12 mouse cellular contexts compared by ENCODE assay signal in the genomic region with DNA sequence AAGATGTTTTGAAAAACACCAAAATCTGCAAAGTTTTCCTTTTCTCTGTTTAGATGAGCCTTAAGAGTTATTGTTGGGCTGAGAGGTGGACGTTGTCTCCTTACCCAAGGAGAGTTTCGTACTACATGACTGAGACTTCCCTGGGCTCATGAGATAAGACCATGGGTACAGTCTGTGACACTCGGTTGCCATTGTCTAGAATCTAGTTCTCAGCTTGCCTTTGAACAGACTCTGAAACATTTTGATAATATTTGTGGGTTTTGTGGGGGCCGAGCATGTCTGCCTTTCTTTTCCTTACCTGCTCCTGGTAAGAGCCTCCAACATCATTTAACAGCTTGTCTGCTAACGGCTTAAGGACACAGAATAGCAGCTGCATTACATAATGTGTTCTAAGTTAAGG.
DNase-seq lines count a peak whose midpoint lies in the region; ATAC-seq and TF ChIP-seq lines count a peak whose summit lies in the region.
"Had no signal": no experiment of that assay in that cellular context is flagged by ENCODE, and none has a peak within 500 bp of the region (broad histone marks: within the 10 kb centered on the region; RNA-seq: fewer than 3 reads in every experiment).

No protein-coding gene starts in this region.

- peak overlapping the region; percentile 73 for H3K27ac ChIP-seq in gastrocnemius, adult 2 months
- H3K27ac ChIP-seq in liver, adult 2 months (replicated peaks; ENCODE audit: insufficient read depth, low read depth, low read length): peak overlapping the region; percentile 42
- no peak overlapping the region for H3K27ac ChIP-seq in liver, embryonic 11.5 days (ENCODE audit: low read depth, low read length)
- H3K27ac ChIP-seq: midbrain, embryonic 15.5 days had no signal

- no peaks in the 10 kb centered on the region for H3K27me3 ChIP-seq in liver, adult 2 months (ENCODE audit: control insufficient read depth, insufficient read depth, low read length)
- no peaks in the 10 kb centered on the region for H3K27me3 ChIP-seq in liver, embryonic 11.5 days (replicated peaks; ENCODE audit: control insufficient read depth, insufficient read depth, low read length)
- H3K27me3 ChIP-seq: heart, embryonic 12.5 days; limb, embryonic 12.5 days; midbrain, embryonic 15.5 days had no signal

- peaks cover 29% of the 10 kb centered on the region for H3K79me2 ChIP-seq in liver, adult 2 months (ENCODE audit: control insufficient read depth, insufficient read depth, low read length)

- peak; percentile 89 for ATAC-seq in liver, embryonic 11.5 days (replicated peaks; ENCODE audit: low FRiP score)
- ATAC-seq: midbrain, embryonic 15.5 days had no signal

- intact Hi-C loops in gastrocnemius, adult 2 months (cut with DNase I): loop anchor here (5.0 to 10.0 kb wide), 2 partner anchors 146 to 182 kb away; partner anchors contain the start of gene E130114P18Rik
- intact Hi-C loops in gastrocnemius, postnatal 36 days (cut with DNase I): loop anchor here (10.0 kb wide), 1 partner anchor 148 kb away; the partner anchor contains the start of genes E130114P18Rik and Nfia

- no peak for DNase-seq in gastrocnemius, adult 2 months
- DNase-seq in gastrocnemius, postnatal 36 days: no peak
- DNase-seq in liver, adult 2 months (ENCODE audit: extremely low read depth, low read depth, low spot score): peak; percentile 22
- DNase-seq in liver (no peak), MEL-GATA-1-ER (ENCODE audit: extremely low read depth, low read depth) (peak; percentile 89), MN1 (ENCODE audit: low spot score) (no peak)
- DNase-seq in liver, embryonic 11.5 days (ENCODE audit: low spot score): no peak
- no peak for DNase-seq in gastrocnemius, postnatal 25 days

- peak overlapping the region; percentile 51 for H3K4me3 ChIP-seq in gastrocnemius, adult 2 months
- no peak overlapping the region for H3K4me3 ChIP-seq in liver, adult 2 months (ENCODE audit: insufficient read depth, low read depth, low read length)
- H3K4me3 ChIP-seq in liver, embryonic 11.5 days (ENCODE audit: low read depth, low read length): no peak overlapping the region
- H3K4me3 ChIP-seq: erythroblast, embryonic 14.5 days; heart, embryonic 12.5 days; limb, embryonic 12.5 days; midbrain, embryonic 15.5 days had no signal

- H3K36me3 ChIP-seq in liver, adult 2 months (ENCODE audit: control insufficient read depth, insufficient read depth, low read length): no peaks in the 10 kb centered on the region
- no peaks in the 10 kb centered on the region for H3K36me3 ChIP-seq in liver, embryonic 11.5 days (ENCODE audit: control insufficient read depth, insufficient read depth, low read length)
- H3K36me3 ChIP-seq: heart, embryonic 12.5 days; limb, embryonic 12.5 days; midbrain, embryonic 15.5 days had no signal

- H3K4me1 ChIP-seq in liver, adult 2 months (ENCODE audit: control insufficient read depth, insufficient read depth, low read length): peaks cover 29% of the 10 kb centered on the region
- H3K4me1 ChIP-seq in liver, embryonic 11.5 days (replicated peaks; ENCODE audit: control insufficient read depth, insufficient read depth, low read length): peaks cover 6% of the 10 kb centered on the region

- no peak overlapping the region for H3K9ac ChIP-seq in liver, adult 2 months (ENCODE audit: low read depth, low read length)
- H3K9ac ChIP-seq in liver, embryonic 11.5 days (ENCODE audit: low read depth, low read length): no peak overlapping the region
- H3K9ac ChIP-seq: heart, embryonic 12.5 days; limb, embryonic 12.5 days; midbrain, embryonic 15.5 days had no signal

- no peak for TF ChIP-seq POLR2A in liver, adult 2 months (IDR thresholded peaks at IDR 0.05; ENCODE audit: extremely low read depth, insufficient read depth, low read length)

- H3K4me2 ChIP-seq in liver, embryonic 11.5 days: no peak overlapping the region
- H3K4me2 ChIP-seq: limb, embryonic 12.5 days; midbrain, embryonic 15.5 days had no signal

- no peak for TF ChIP-seq CTCF in gastrocnemius, adult 2 months (IDR thresholded peaks at IDR 0.05)
- TF ChIP-seq CTCF in liver, adult 2 months (IDR thresholded peaks at IDR 0.05; ENCODE audit: low read depth, low read length): no peak

- 82% methylated on average over 5 of the region's 5 CpGs for WGBS in liver, adult 2 months
- WGBS in liver, embryonic 11.5 days: 43% methylated on average over 5 of the region's 5 CpGs

- no peaks in the 10 kb centered on the region for H3K9me3 ChIP-seq in liver, embryonic 11.5 days (ENCODE audit: control insufficient read depth, low read length)
- H3K9me3 ChIP-seq: heart, embryonic 12.5 days; limb, embryonic 12.5 days; midbrain, embryonic 15.5 days had no signal

Comparison
In these comparisons a context has a peak if more than half of its experiments do, and no peak if none do; other contexts are left out.
1. DNase-seq: peak in liver, adult 2 months (single experiment) and MEL-GATA-1-ER (single experiment); none in gastrocnemius, adult 2 months (single experiment), gastrocnemius, postnatal 36 days (0 of 2), liver (single experiment), liver, embryonic 11.5 days (single experiment), MN1 (single experiment) and gastrocnemius, postnatal 25 days (single experiment).